Mouse (Mus musculus) bone marrow macrophage, adult 2 months (primary cell): ENCODE measurements at regions not wholly inside any gene's neighbourhood (a gene's known extent, or its start where the extent isn't known, plus 50 kb on each side); places are given as distances from the start of the nearest gene placed in this dataset.

ENCODE experiments used
- CTCF ChIP-seq: IDR thresholded peaks from 2 replicates; pipeline ENCODE4 v1.5.1; 2012; ENCODE audit warnings: low read depth, mild to moderate bottlenecking, low read length, moderate library complexity
- POLR2A ChIP-seq: IDR thresholded peaks from 2 replicates; pipeline ENCODE4 v1.6.1; 2012; ENCODE audit warnings: mild to moderate bottlenecking, low read depth, low read length, borderline replicate concordance

GRCm38 (mm10) chr10:98032661-98033060 lies 306.1 kb upstream of the C030005K15Rik start:
- no peak for TF ChIP-seq CTCF
- no peak for TF ChIP-seq POLR2A
